Mouse (Mus musculus) heart, adult 8-10 months (tissue): ENCODE measurements at regions not wholly inside any gene's neighbourhood (a gene's known extent, or its start where the extent isn't known, plus 50 kb on each side); places are given as distances from the start of the nearest gene placed in this dataset.

Source experiments
- DNase-seq: peaks from one replicate; pipeline ENCODE4 v3.0.0; 2022; ENCODE audit warnings: low spot score

DNA sequence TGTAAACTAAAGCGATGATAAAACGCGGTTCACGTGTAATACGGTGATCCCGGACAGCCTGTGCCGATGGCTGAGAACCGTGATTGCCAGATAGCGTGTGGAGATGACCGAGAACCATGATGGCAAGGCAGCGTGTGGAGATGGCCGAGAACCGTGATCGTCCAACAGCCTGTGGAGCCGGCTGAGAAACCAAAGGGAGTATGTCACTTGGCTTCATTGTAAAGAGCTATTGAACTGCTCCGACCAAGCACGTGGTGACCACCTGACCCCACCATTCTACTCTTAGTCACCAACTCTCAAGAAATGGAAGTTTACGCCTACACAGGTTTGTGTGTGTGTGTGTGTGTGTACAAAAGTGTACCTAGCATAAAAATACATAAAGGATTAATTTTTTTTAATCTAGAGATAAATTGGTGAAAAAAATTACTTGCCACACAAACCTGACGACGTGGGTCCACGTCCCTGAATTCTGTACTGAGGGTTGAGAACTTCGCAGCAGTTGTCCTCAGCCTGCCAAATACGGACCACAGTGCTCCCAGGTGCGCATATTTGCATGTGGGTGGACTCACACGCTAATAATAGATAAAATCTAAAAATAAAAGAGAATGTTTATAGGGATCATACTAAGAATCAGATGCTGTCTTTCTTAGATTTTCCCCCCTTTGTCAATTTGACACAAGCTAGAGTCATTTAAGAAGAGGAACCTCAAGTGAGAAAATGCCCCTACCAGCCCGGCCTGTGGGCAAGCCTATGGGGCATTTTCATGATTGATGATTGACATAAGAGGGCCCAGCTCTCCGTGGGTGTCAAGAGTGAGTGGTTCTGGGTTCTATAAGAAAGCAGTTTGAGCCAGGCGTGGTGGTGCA, 56.6 kb upstream of the Mef2a start:
- DNase-seq = no peak

DNA sequence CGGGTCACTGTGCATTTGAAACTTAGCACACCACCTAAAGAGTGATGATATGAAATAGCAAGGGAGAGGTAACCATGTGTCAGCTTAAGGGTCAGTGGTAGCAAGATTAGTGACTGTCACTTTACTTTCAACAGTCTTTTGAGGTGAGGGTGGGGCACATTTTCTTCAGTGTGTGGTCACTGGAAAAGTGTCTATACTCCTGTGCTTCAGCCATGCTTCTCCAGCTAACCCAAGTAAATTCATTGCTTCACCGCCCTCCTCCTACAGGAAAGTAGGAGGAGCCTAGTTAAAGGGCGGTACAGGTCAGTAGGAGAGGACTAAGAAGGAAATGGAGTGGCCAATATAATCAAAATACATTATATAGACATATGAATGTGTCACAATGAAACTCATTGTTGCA, 55.7 kb upstream of the Mef2a start:
- DNase-seq = no peak

DNA sequence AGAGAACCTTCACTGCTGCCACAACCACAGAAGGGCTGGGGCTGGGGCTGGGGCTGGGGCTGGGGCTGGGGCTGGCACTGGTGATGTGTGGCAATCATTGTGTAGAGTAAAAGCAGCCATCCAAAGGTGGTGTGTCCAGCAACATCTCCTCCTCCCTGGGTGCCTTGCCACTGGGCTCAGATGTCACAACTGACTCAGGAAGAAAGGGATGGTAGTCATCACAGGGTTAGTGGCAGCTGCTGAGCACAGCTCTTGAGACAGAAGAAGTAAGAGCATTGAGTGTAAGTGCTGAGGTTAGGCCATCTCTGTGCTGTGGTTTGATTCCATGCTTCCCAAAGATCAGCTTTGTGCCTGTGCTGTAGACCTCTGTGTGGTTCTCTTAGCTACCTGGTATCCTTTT, 53.4 kb upstream of the Mef2a start:
- no peak for DNase-seq

DNA sequence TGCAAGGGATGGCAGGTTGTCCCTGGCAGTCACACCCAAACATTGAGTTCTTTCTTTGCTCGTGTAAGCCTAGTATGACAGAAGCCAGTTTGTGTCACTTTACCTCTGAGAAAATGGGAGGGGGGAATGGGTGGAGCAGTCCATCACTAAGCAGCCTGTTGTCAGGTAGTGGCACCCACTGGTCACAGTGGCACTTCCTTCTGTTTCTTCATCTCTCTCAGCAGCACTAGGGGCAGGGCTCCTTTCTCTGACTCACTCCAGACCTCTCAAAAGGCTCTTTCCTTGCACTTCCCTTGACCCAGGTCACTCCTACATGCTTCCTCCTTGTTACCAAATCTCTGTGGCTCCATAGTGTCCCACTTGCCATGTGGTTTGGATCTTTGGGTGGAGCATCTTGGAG, 52.9 kb upstream of the Mef2a start:
- no peak for DNase-seq

DNA sequence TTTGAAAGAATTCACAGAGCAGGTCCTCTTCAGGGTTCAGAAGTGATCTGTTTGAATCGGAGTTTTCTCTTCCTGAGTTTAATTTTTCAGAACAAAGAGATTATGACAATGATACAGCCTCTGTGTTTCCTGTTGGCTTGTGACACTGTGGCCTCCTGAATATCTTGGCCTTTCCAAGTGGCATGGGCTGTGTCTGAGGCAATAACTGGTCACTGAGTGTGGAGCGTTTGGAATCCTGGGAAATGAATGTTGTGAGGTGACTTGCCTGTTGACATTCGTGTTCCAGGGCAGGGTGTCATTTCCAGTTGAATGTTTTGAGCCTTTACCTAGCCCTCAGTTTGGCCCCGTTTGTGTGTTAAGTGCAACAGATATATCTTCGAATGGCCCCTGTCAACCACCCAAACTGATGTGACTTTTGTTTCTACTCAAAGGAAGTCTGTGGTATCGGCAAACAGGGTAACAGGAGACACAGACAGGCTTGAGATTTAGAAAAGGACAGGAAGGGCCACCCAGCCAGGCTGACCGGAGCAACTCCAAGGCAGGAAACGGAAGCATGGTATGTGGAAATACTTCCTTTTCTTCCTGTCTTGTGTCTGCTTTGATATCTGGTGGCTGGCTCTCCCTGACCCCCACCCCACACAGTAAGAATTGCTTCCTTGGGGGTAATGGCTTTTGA, 52.3 kb upstream of the Mef2a start:
- DNase-seq = no peak
